Mouse (Mus musculus): Measurements from ENCODE around the gene Sh3bp4.

Gene Sh3bp4

GRCm38 (mm10) chr1:89071371-89072142 lies 1.3 kb downstream of the Sh3bp4 start:
- DNase-seq, result no peak

- DNase-seq, result peak; percentile 45
Observed at GRCm38 (mm10) chr1:89072143-89072990, 2.2 kb downstream of the Sh3bp4 start.

GRCm38 (mm10) chr1:89073291-89073846 lies 3.2 kb downstream of the Sh3bp4 start:
- DNase-seq, result no peak

GRCm38 (mm10) chr1:89074678-89075077 lies 4.5 kb downstream of the Sh3bp4 start:
- DNase-seq, result no peak

GRCm38 (mm10) chr1:89075120-89075519 lies 4.9 kb downstream of the Sh3bp4 start:
- no peak for DNase-seq

- no peak for DNase-seq
Observed at GRCm38 (mm10) chr1:89076777-89077176, 6.6 kb downstream of the Sh3bp4 start.

GRCm38 (mm10) chr1:89078240-89078639 lies 8.0 kb downstream of the Sh3bp4 start:
- DNase-seq, result no peak

GRCm38 (mm10) chr1:89078730-89079129 lies 8.5 kb downstream of the Sh3bp4 start:
- DNase-seq, result no peak

- no peak for DNase-seq
Observed at GRCm38 (mm10) chr1:89079239-89079638, 9.0 kb downstream of the Sh3bp4 start.

- no peak for DNase-seq
Observed at GRCm38 (mm10) chr1:89080371-89080770, 10.2 kb downstream of the Sh3bp4 start.

GRCm38 (mm10) chr1:89080795-89081194 lies 10.6 kb downstream of the Sh3bp4 start:
- DNase-seq, result no peak

- DNase-seq, result peak; percentile 61
Observed at GRCm38 (mm10) chr1:89081371-89081770, 11.2 kb downstream of the Sh3bp4 start.

GRCm38 (mm10) chr1:89082171-89082882 lies 12.1 kb downstream of the Sh3bp4 start:
- DNase-seq, result no peak

- no peak for DNase-seq
Observed at GRCm38 (mm10) chr1:89086575-89087153, 16.4 kb downstream of the Sh3bp4 start.

- no peak for DNase-seq
Observed at GRCm38 (mm10) chr1:89088144-89088543, 17.9 kb downstream of the Sh3bp4 start.

- no peak for DNase-seq
Observed at GRCm38 (mm10) chr1:89088748-89089288, 18.6 kb downstream of the Sh3bp4 start.

- DNase-seq, result no peak
Observed at GRCm38 (mm10) chr1:89089821-89090600, 19.8 kb downstream of the Sh3bp4 start.

- DNase-seq, result no peak
Observed at GRCm38 (mm10) chr1:89090676-89091075, 20.5 kb downstream of the Sh3bp4 start.

GRCm38 (mm10) chr1:89092019-89092418 lies 21.8 kb downstream of the Sh3bp4 start:
- no peak for DNase-seq

GRCm38 (mm10) chr1:89092442-89092991 lies 22.3 kb downstream of the Sh3bp4 start:
- no peak for DNase-seq

- DNase-seq, result no peak
Observed at GRCm38 (mm10) chr1:89093696-89094095, 23.5 kb downstream of the Sh3bp4 start.
